Mouse (Mus musculus) MEL (cell line): Measurements from ENCODE around the gene 1810013L24Rik. TPM values are rescaled to one million over a fixed set of nuclear protein-coding genes. Genes with fewer than 3 reads are reported as not detected.

Experiments
- DNase-seq: peaks from one replicate; pipeline ENCODE4 v3.0.0; 2011; ENCODE audit warnings: low read depth, low spot score
- H3K27ac ChIP-seq: 2 replicates; pipeline ENCODE4 v1.5.1; 2012; ENCODE audit warnings: low read depth, mild to moderate bottlenecking, control low read depth, low read length, moderate library complexity; ENCODE audit not compliant: control insufficient read depth
- H3K27me3 ChIP-seq, 2 experiments: fragments of 150-350 bp in 1 of 2; sonication (generic) in 1 of 2; 2 replicates each; pipeline ENCODE4 v1.6.1; 2012; ENCODE audit warnings: low read length in 2 of 2, mild to moderate bottlenecking in 2 of 2, improper control_type of control experiment in 1 of 2, moderate library complexity in 1 of 2; ENCODE audit not compliant: insufficient read depth in 2 of 2, control insufficient read depth in 1 of 2
- H3K36me3 ChIP-seq, 2 experiments: 2 replicates each; pipeline ENCODE4 v1.6.1; 2012 to 2014; ENCODE audit warnings: low read length in 2 of 2, improper control_type of control experiment in 1 of 2, inconsistent platforms in 1 of 2, mild to moderate bottlenecking in 1 of 2; ENCODE audit not compliant: insufficient read depth in 2 of 2, control insufficient read depth in 1 of 2
- H3K4me1 ChIP-seq, 2 experiments: fragments of 150-350 bp in 1 of 2; sonication (generic) in 1 of 2; 2 replicates each; pipeline ENCODE4 v1.6.1; 2012; ENCODE audit warnings: low read length in 2 of 2, improper control_type of control experiment in 1 of 2, mild to moderate bottlenecking in 1 of 2; ENCODE audit not compliant: insufficient read depth in 2 of 2, control insufficient read depth in 1 of 2
- H3K4me3 ChIP-seq, 2 experiments: fragments of 150-350 bp in 1 of 2; sonication (generic) in 1 of 2; 2 replicates each; pipeline ENCODE4 v1.5.1; 2012; ENCODE audit warnings: low read depth in 2 of 2, low read length in 2 of 2, mild to moderate bottlenecking in 2 of 2, moderate library complexity in 2 of 2, control low read depth in 1 of 2, improper control_type of control experiment in 1 of 2; ENCODE audit not compliant: control insufficient read depth in 1 of 2, insufficient read depth in 1 of 2
- H3K79me2 ChIP-seq: 2 replicates; pipeline ENCODE4 v1.6.1; 2012; ENCODE audit warnings: mild to moderate bottlenecking, low read length, moderate library complexity; ENCODE audit not compliant: control insufficient read depth, poor library complexity, insufficient read depth
- H3K9ac ChIP-seq: 2 replicates; pipeline ENCODE4 v1.6.1; 2012; ENCODE audit warnings: low read depth, mild to moderate bottlenecking, control low read depth, low read length, moderate library complexity; ENCODE audit not compliant: control insufficient read depth, poor library complexity, severe bottlenecking
- H3K9me3 ChIP-seq: fragments of 150-350 bp; sonication (generic); replicated peaks from 2 replicates; pipeline ENCODE4 v1.6.1; 2012; ENCODE audit warnings: mild to moderate bottlenecking, low read length, improper control_type of control experiment, moderate library complexity; ENCODE audit not compliant: insufficient read depth
- BHLHE40 ChIP-seq: IDR thresholded peaks from 2 replicates; pipeline ENCODE4 v1.6.1; 2012; ENCODE audit warnings: low read depth, mild to moderate bottlenecking, inconsistent platforms, low read length, improper control_type of control experiment, borderline replicate concordance
- CHD1 ChIP-seq: IDR thresholded peaks from 2 replicates; pipeline ENCODE4 v1.6.1; 2012; ENCODE audit warnings: low read depth, mild to moderate bottlenecking, inconsistent platforms, low read length, improper control_type of control experiment
- CHD2 ChIP-seq: IDR thresholded peaks from 2 replicates; pipeline ENCODE4 v1.6.1; 2011; ENCODE audit warnings: low read length, improper control_type of control experiment
- CTCF ChIP-seq, 3 experiments: IDR thresholded peaks in 2 of 3; conservative IDR thresholded peaks in 1 of 3; 2 replicates each; pipeline ENCODE4 v1.5.1; 2011 to 2012; ENCODE audit warnings: low read length in 3 of 3, low read depth in 2 of 3, mild to moderate bottlenecking in 2 of 3, improper control_type of control experiment in 1 of 3, inconsistent platforms in 1 of 3, mixed read lengths in 1 of 3, moderate library complexity in 1 of 3; ENCODE audit not compliant: control insufficient read depth in 1 of 3, insufficient read depth in 1 of 3, poor library complexity in 1 of 3, severe bottlenecking in 1 of 3
- GABPA ChIP-seq: IDR thresholded peaks from 2 replicates; pipeline ENCODE4 v1.6.1; 2012; ENCODE audit warnings: low read depth, mild to moderate bottlenecking, inconsistent platforms, low read length, improper control_type of control experiment, moderate library complexity
- MAX ChIP-seq: IDR thresholded peaks from 2 replicates; pipeline ENCODE4 v1.6.1; 2011; ENCODE audit warnings: low read length, improper control_type of control experiment
- MAZ ChIP-seq: IDR thresholded peaks from 2 replicates; pipeline ENCODE4 v1.6.1; 2012; ENCODE audit warnings: low read depth, mild to moderate bottlenecking, inconsistent platforms, low read length, improper control_type of control experiment
- NELFE ChIP-seq: IDR thresholded peaks from 2 replicates; pipeline ENCODE4 v1.6.1; 2011; ENCODE audit warnings: low read depth, low read length, improper control_type of control experiment
- NRF1 ChIP-seq: IDR thresholded peaks from 2 replicates; pipeline ENCODE4 v1.6.1; 2014; ENCODE audit warnings: low read depth, mild to moderate bottlenecking, inconsistent platforms, low read length, improper control_type of control experiment, moderate library complexity; ENCODE audit not compliant: poor library complexity, insufficient read depth, severe bottlenecking
- POLR2AphosphoS5 ChIP-seq: IDR thresholded peaks from 2 replicates; pipeline ENCODE4 v1.6.1; 2012; ENCODE audit warnings: low read depth, borderline replicate concordance, mild to moderate bottlenecking, inconsistent platforms, low read length, moderate library complexity, mixed read lengths
- RAD21 ChIP-seq: IDR thresholded peaks from 2 replicates; pipeline ENCODE4 v1.6.1; 2011; ENCODE audit warnings: mild to moderate bottlenecking, low read depth, low read length, improper control_type of control experiment
- SIN3A ChIP-seq: IDR thresholded peaks from 2 replicates; pipeline ENCODE4 v1.6.1; 2012; ENCODE audit warnings: low read length, improper control_type of control experiment, inconsistent platforms
- SMC3 ChIP-seq: IDR thresholded peaks from 2 replicates; pipeline ENCODE4 v1.6.1; 2011; ENCODE audit warnings: low read depth, low read length, improper control_type of control experiment
- TCF12 ChIP-seq: IDR thresholded peaks from 2 replicates; pipeline ENCODE4 v1.6.1; 2014; ENCODE audit warnings: low read depth, mild to moderate bottlenecking, inconsistent platforms, low read length, improper control_type of control experiment, moderate library complexity
- USF1 ChIP-seq: IDR thresholded peaks from 2 replicates; pipeline ENCODE4 v1.6.1; 2014; ENCODE audit warnings: low read depth, mild to moderate bottlenecking, inconsistent platforms, low read length, improper control_type of control experiment, moderate library complexity
- ZC3H11A ChIP-seq: IDR thresholded peaks from 2 replicates; pipeline ENCODE4 v1.6.1; 2012; ENCODE audit warnings: low read depth, mild to moderate bottlenecking, inconsistent platforms, low read length, improper control_type of control experiment
- ZKSCAN1 ChIP-seq: IDR thresholded peaks from 2 replicates; pipeline ENCODE4 v1.6.1; 2012; ENCODE audit warnings: low read depth, mild to moderate bottlenecking, inconsistent platforms, low read length, improper control_type of control experiment, moderate library complexity
- ZMIZ1 ChIP-seq: IDR thresholded peaks from 2 replicates; pipeline ENCODE4 v1.6.1; 2012; ENCODE audit warnings: low read depth, mild to moderate bottlenecking, inconsistent platforms, low read length, improper control_type of control experiment, moderate library complexity
- ZNF384 ChIP-seq: IDR thresholded peaks from 2 replicates; pipeline ENCODE4 v1.6.1; 2012; ENCODE audit warnings: low read depth, mild to moderate bottlenecking, inconsistent platforms, low read length, improper control_type of control experiment
- polyA plus RNA-seq, 2 experiments: library from polyadenylated mRNA; stranded (reverse) in 1 of 2; unstranded in 1 of 2; fragments of >175 nt in 1 of 2; fragments of >200 nt in 1 of 2; gene quantifications; 2 replicates each; pipeline versions ENCODE4 v1.2.1 to v1.2.4; 2012; ENCODE audit warnings: low replicate concordance in 2 of 2, low read depth in 1 of 2; ENCODE audit not compliant: insufficient read length in 2 of 2, insufficient read depth in 1 of 2, missing spikeins in 1 of 2
- total RNA-seq: library from RNA; depleted of rRNA; stranded (reverse); fragments of 300-350 nt; gene quantifications from 2 replicates; pipeline ENCODE4 v1.2.3, GENCODE M21; 2012

The 1810013L24Rik gene
- total and polyA plus RNA-seq, 3 experiments: 27.6 to 154 (median 29.9) TPM

- Histone ChIP-seq H3K36me3 (no peaks in the 10 kb centered on the region), H3K27ac (no peak overlapping the region), H3K4me1 (no peaks in the 10 kb centered on the region), H3K9ac (no peak overlapping the region), H3K9me3 (no peaks in the 10 kb centered on the region), H3K27me3 (no peaks in the 10 kb centered on the region), H3K79me2 (no peaks in the 10 kb centered on the region), H3K4me3 (peak overlapping the region in 1 of 2 experiments; percentile 15; a peak in 2 of 4 replicates)
- DNase-seq: peak; percentile 52
- TF ChIP-seq RAD21 (peak; percentile 37), CTCF (IDR thresholded peaks at IDR 0.05 in 2 of 3, conservative IDR thresholded peaks at IDR 0.05 in 1 of 3; ENCODE audit: control insufficient read depth in 1 of 3, insufficient read depth in 1 of 3, low read depth in 2 of 3, low read length in 3 of 3, poor library complexity in 1 of 3, severe bottlenecking in 1 of 3) (peak in 2 of 3 experiments; percentile 43 to 48; a peak in 3 of 6 replicates), SMC3 (peak; percentile 45), NRF1 (no peak), MAX (no peak), ZC3H11A (no peak; the same call in 1 of the 2 replicates)
Measured at GRCm38 (mm10) chr16:8794952-8795351, 34.9 kb upstream of the 1810013L24Rik start.

GRCm38 (mm10) chr16:8795906-8796305 is 34.0 kb upstream of the 1810013L24Rik start:
- H3K9ac ChIP-seq: no peak overlapping the region
- H3K27me3 ChIP-seq: no peaks in the 10 kb centered on the region
- no peak overlapping the region for H3K4me3 ChIP-seq
- no peak overlapping the region for H3K27ac ChIP-seq
- no peaks in the 10 kb centered on the region for H3K9me3 ChIP-seq
- no peaks in the 10 kb centered on the region for H3K36me3 ChIP-seq
- H3K79me2 ChIP-seq: no peaks in the 10 kb centered on the region
- TF ChIP-seq NELFE (no peak), USF1 (no peak), POLR2AphosphoS5 (no peak), TCF12 (no peak), CHD2 (no peak), SIN3A (no peak), ZNF384 (no peak), MAZ (no peak), SMC3 (no peak), ZKSCAN1 (no peak), CTCF (IDR thresholded peaks at IDR 0.05 in 2 of 3, conservative IDR thresholded peaks at IDR 0.05 in 1 of 3; ENCODE audit: control insufficient read depth in 1 of 3, insufficient read depth in 1 of 3, low read depth in 2 of 3, low read length in 3 of 3, poor library complexity in 1 of 3, severe bottlenecking in 1 of 3) (no peak), ZMIZ1 (no peak), GABPA (no peak), BHLHE40 (no peak), RAD21 (no peak), NRF1 (no peak), CHD1 (no peak)
- no peaks in the 10 kb centered on the region for H3K4me1 ChIP-seq
- DNase-seq: no peak
